Mouse (Mus musculus): ENCODE measurements at regions not wholly inside any gene's neighbourhood (a gene's known extent, or its start where the extent isn't known, plus 50 kb on each side); places are given as distances from the start of the nearest gene placed in this dataset.

- Histone ChIP-seq H3K27ac (replicated peaks; ENCODE audit: low read depth, low read length) (no peak overlapping the region), H3K4me3 (ENCODE audit: insufficient read depth, low read depth, low read length) (no peak overlapping the region), H3K4me1 (ENCODE audit: control insufficient read depth, insufficient read depth, insufficient read length, low read length) (no peaks in the 10 kb centered on the region)
Observed at GRCm38 (mm10) chrX:10770575-10770974, 55.8 kb downstream of the Mid1ip1 start.

- Histone ChIP-seq H3K4me3 (ENCODE audit: insufficient read depth, low read depth, low read length) (no peak overlapping the region), H3K27ac (replicated peaks; ENCODE audit: low read depth, low read length) (no peak overlapping the region), H3K4me1 (ENCODE audit: control insufficient read depth, insufficient read depth, insufficient read length, low read length) (no peaks in the 10 kb centered on the region)
Observed at GRCm38 (mm10) chrX:10775714-10776515, 61.1 kb downstream of the Mid1ip1 start.

GRCm38 (mm10) chrX:10776516-10776818 lies 61.7 kb downstream of the Mid1ip1 start:
- H3K4me3 ChIP-seq (ENCODE audit: insufficient read depth, low read depth, low read length) = no peak overlapping the region
- H3K4me1 ChIP-seq (ENCODE audit: control insufficient read depth, insufficient read depth, insufficient read length, low read length) = no peaks in the 10 kb centered on the region
- no peak overlapping the region for H3K27ac ChIP-seq (replicated peaks; ENCODE audit: low read depth, low read length)

- H3K4me3 ChIP-seq (ENCODE audit: insufficient read depth, low read depth, low read length) = no peak overlapping the region
- no peaks in the 10 kb centered on the region for H3K4me1 ChIP-seq (ENCODE audit: control insufficient read depth, insufficient read depth, insufficient read length, low read length)
- H3K27ac ChIP-seq (replicated peaks; ENCODE audit: low read depth, low read length) = no peak overlapping the region
Observed at GRCm38 (mm10) chrX:10778014-10778413, 63.2 kb downstream of the Mid1ip1 start.

- no peak overlapping the region for H3K4me3 ChIP-seq (ENCODE audit: insufficient read depth, low read depth, low read length)
- no peaks in the 10 kb centered on the region for H3K4me1 ChIP-seq (ENCODE audit: control insufficient read depth, insufficient read depth, insufficient read length, low read length)
- no peak overlapping the region for H3K27ac ChIP-seq (replicated peaks; ENCODE audit: low read depth, low read length)
Observed at GRCm38 (mm10) chrX:10786359-10786758, 71.5 kb downstream of the Mid1ip1 start.

GRCm38 (mm10) chrX:10787057-10787456 lies 72.2 kb downstream of the Mid1ip1 start:
- no peak overlapping the region for H3K4me3 ChIP-seq (ENCODE audit: insufficient read depth, low read depth, low read length)
- no peaks in the 10 kb centered on the region for H3K4me1 ChIP-seq (ENCODE audit: control insufficient read depth, insufficient read depth, insufficient read length, low read length)
- no peak overlapping the region for H3K27ac ChIP-seq (replicated peaks; ENCODE audit: low read depth, low read length)

- Histone ChIP-seq H3K4me3 (ENCODE audit: insufficient read depth, low read depth, low read length) (no peak overlapping the region), H3K4me1 (ENCODE audit: control insufficient read depth, insufficient read depth, insufficient read length, low read length) (no peaks in the 10 kb centered on the region), H3K27ac (replicated peaks; ENCODE audit: low read depth, low read length) (no peak overlapping the region)
Observed at GRCm38 (mm10) chrX:10820313-10820920, 105.6 kb downstream of the Mid1ip1 start.

GRCm38 (mm10) chrX:10833681-10834080 lies 118.9 kb downstream of the Mid1ip1 start:
- Histone ChIP-seq H3K4me3 (ENCODE audit: insufficient read depth, low read depth, low read length) (no peak overlapping the region), H3K27ac (replicated peaks; ENCODE audit: low read depth, low read length) (no peak overlapping the region), H3K4me1 (ENCODE audit: control insufficient read depth, insufficient read depth, insufficient read length, low read length) (no peaks in the 10 kb centered on the region)

- Histone ChIP-seq H3K4me3 (ENCODE audit: insufficient read depth, low read depth, low read length) (no peak overlapping the region), H3K27ac (replicated peaks; ENCODE audit: low read depth, low read length) (no peak overlapping the region; the same call in 1 of the 2 replicates), H3K4me1 (ENCODE audit: control insufficient read depth, insufficient read depth, insufficient read length, low read length) (no peaks in the 10 kb centered on the region)
Observed at GRCm38 (mm10) chrX:10857089-10857488, 142.3 kb downstream of the Mid1ip1 start.

GRCm38 (mm10) chrX:10857668-10858067 lies 142.9 kb downstream of the Mid1ip1 start:
- Histone ChIP-seq H3K27ac (replicated peaks; ENCODE audit: low read depth, low read length) (peak overlapping the region; percentile 88), H3K4me3 (ENCODE audit: insufficient read depth, low read depth, low read length) (no peak overlapping the region), H3K4me1 (ENCODE audit: control insufficient read depth, insufficient read depth, insufficient read length, low read length) (no peaks in the 10 kb centered on the region)

- no peaks in the 10 kb centered on the region for H3K4me1 ChIP-seq (ENCODE audit: control insufficient read depth, insufficient read depth, insufficient read length, low read length)
- H3K27ac ChIP-seq (replicated peaks; ENCODE audit: low read depth, low read length) = no peak overlapping the region; the same call in 1 of the 2 replicates
- no peak overlapping the region for H3K4me3 ChIP-seq (ENCODE audit: insufficient read depth, low read depth, low read length)
Observed at GRCm38 (mm10) chrX:10871613-10872012, 156.8 kb downstream of the Mid1ip1 start.

GRCm38 (mm10) chrX:10877856-10878255 lies 163.0 kb downstream of the Mid1ip1 start:
- Histone ChIP-seq H3K27ac (replicated peaks; ENCODE audit: low read depth, low read length) (no peak overlapping the region), H3K4me1 (ENCODE audit: control insufficient read depth, insufficient read depth, insufficient read length, low read length) (no peaks in the 10 kb centered on the region), H3K4me3 (ENCODE audit: insufficient read depth, low read depth, low read length) (no peak overlapping the region)

- no peak overlapping the region for H3K27ac ChIP-seq (replicated peaks; ENCODE audit: low read depth, low read length)
- H3K4me3 ChIP-seq (ENCODE audit: insufficient read depth, low read depth, low read length) = no peak overlapping the region
Observed at GRCm38 (mm10) chrX:10878922-10879321, 164.1 kb downstream of the Mid1ip1 start.

GRCm38 (mm10) chrX:10883729-10884464 lies 169.1 kb downstream of the Mid1ip1 start:
- Histone ChIP-seq H3K4me1 (ENCODE audit: control insufficient read depth, insufficient read depth, insufficient read length, low read length) (no peaks in the 10 kb centered on the region), H3K4me3 (ENCODE audit: insufficient read depth, low read depth, low read length) (no peak overlapping the region), H3K27ac (replicated peaks; ENCODE audit: low read depth, low read length) (no peak overlapping the region)

More at GRCm38 (mm10) chrX:10878922-10879321, 164.1 kb downstream of the Mid1ip1 start:
- H3K4me1 ChIP-seq (ENCODE audit: control insufficient read depth, insufficient read depth, insufficient read length, low read length) = no peaks in the 10 kb centered on the region

- Histone ChIP-seq H3K4me3 (ENCODE audit: insufficient read depth, low read depth, low read length) (no peak overlapping the region), H3K27ac (replicated peaks; ENCODE audit: low read depth, low read length) (no peak overlapping the region), H3K4me1 (ENCODE audit: control insufficient read depth, insufficient read depth, insufficient read length, low read length) (no peaks in the 10 kb centered on the region)
Observed at GRCm38 (mm10) chrX:10892815-10893214, 178.0 kb downstream of the Mid1ip1 start.

Measured in brown adipose tissue, adult 24 weeks (tissue).